Mouse (Mus musculus): ENCODE results near the gene Irak2. TPM values are rescaled to one million over a fixed set of nuclear protein-coding genes. Genes with fewer than 3 reads are reported as not detected.
"Not testable (repeated sequence)": the region's sequence is repeated elsewhere in the genome, so short reads cannot be mapped to it uniquely, and the experiment has no call there.

Gene Irak2
- total RNA-seq, 2 experiments from 2014 or later: 3.0 to 4.7 TPM

DNA sequence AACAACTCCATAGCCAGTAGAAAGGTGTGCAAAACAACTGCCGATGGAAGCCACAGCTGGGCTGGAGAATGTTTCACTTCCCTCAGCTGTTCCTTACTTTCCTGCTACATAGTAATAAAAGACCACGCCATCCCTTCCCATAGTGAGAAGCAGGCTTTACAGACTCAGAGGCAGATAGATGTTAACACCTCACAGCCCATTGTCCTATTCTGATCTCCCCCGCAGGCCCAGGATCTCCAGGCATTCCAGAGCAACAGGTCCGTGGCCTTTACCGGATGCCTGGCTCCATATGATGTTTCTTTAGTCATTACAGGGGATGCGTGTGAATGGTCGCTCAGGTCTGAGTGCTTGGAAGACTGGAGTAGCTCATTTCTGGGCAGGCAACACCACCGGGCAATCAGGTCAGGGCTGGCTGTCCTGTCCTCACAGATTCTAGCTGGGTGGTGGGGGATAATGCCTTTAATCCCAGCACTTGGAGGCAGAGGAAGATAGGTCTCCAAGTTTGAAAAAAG is 29.4 kb downstream of the Irak2 start:
- no peak for DNase-seq

DNA sequence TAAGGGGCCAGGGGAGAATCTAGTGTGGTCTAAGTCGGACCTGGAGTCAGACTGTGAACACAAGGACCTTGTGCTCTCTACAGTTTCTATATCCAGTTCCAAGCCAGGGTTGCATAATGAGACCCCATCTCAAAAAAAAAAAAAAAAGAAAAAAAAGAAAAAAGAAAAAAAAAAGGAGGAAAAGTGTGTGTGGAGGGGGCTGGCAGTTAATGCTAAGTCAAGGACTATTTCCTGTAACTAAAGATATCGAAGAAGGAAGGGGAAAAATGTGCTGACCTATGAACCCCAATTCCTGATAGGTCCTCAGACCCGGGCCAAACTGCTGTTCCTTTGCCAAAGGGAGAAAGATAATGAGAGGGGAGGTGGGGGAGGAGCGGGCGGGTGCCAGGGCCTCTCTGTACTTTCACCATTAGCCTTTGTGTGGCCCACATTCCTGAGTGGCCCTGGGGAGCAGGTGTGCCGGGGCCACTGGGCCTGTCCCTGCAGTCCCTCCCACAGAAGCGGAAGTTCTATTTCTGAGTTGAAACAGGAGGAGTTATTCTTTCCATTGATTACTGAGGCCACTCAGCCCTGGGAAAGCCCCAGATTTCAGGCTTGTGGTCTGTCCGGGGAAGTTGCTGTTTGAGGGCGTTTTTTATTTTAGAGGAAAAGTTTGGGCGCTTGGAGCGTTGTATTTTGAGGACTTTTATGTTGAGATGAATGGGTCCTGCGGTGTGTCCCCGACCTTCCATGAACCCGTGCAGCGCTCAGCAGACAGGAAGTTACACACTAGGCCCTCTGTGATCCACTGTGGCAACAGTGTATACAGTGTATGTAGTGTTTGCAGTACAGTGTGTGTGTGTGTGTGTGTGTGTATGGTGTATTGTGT is 30.3 kb downstream of the Irak2 start:
- DNase-seq: peak; percentile 60

DNA sequence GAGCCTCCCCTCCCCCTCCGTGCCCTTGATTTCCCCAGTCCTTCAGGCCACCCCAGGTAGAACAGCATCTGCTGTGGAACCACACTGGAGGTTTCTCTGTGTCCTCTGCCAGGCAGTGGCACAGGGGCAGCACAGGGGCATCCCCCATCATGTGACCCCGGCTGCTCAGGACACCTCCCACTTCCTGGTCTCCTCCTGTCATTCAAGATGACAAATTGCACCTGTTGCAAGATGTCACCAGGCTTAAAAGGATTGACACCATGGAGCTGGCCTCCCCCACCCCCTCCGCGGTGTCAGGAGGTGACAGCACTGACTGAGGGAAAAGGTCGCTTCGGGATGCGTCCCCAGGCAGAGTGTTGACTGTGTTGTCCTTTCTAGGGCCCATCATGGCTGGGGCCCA is 31.6 kb downstream of the Irak2 start:
- no peak for DNase-seq

DNA sequence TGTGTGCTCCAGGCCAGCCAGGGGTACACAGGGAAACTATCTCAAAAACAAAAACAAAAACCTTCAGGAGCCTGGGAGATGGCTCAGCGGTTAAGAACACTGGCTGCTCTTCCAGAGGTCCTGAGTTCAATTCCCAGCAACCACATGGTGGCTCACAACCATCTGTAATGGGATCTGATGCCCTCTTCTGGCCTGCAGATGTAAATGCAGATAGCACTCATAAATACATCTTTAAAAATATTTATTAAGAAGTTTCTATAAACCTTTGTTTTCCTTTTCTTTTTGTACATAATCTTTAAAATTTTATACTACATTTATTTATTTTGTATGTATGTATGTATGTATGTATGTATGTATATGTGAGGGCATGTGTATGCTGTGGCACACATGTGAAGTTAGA is 33.8 kb downstream of the Irak2 start:
- DNase-seq: not testable (repeated sequence)

DNA sequence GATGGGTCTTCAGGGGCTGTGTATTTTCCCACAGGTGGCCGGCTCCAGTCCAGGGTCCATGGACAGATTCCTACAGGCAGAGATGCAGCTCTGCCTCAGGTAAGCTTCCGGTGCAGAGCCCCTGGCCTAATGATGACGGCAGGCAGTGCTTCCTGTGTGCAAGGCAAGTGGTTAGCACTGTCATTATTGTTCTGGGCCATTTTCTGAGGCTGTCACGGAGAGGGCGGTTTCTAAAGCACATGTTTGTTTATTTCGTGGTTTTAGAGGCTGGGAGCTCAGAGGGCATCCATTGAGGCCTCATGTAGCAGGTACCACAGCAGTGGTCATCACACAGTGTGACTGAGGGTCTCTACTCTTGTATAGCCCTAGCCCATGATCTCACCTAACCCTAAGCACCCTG is 34.7 kb downstream of the Irak2 start:
- DNase-seq: no peak

DNA sequence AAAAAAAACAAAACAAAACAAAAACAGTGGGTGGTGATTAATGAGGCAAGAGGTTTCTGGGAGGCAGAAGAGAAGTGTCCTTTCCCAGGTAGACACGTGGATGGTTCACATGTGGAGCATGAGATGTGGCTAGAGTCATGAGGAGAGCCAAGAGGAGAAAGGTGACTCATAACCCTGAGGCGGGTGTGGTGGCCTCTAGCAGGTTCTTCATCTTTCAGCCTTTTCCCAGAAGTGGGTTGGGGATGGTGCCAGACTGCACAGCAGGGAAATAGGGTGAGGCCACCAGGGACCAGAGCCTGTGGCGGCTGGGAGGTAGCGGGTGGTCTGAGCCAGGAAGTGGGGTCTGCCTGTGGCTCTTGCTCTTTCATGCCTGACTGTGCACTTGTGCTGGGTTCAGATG is 37.0 kb downstream of the Irak2 start:
- no peak for DNase-seq

DNA sequence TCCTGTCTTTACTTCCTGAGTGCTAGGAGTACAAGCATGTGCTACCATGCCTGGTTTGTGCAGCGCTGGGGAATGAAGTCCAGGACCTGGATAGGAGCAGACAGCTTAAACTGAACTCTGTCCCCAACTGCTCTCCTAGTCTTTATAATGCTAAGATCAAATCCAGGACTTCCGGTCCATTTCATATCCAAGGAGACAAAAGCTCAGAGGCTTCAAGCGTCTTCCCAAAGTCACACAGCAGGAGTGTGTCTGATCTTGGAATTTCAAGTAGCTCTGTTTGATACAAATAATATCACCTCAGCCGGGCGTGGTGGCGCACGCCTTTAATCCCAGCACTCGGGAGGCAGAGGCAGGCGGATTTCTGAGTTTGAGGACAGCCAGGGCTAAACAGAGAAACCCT is 37.7 kb downstream of the Irak2 start:
- no peak for DNase-seq

DNA sequence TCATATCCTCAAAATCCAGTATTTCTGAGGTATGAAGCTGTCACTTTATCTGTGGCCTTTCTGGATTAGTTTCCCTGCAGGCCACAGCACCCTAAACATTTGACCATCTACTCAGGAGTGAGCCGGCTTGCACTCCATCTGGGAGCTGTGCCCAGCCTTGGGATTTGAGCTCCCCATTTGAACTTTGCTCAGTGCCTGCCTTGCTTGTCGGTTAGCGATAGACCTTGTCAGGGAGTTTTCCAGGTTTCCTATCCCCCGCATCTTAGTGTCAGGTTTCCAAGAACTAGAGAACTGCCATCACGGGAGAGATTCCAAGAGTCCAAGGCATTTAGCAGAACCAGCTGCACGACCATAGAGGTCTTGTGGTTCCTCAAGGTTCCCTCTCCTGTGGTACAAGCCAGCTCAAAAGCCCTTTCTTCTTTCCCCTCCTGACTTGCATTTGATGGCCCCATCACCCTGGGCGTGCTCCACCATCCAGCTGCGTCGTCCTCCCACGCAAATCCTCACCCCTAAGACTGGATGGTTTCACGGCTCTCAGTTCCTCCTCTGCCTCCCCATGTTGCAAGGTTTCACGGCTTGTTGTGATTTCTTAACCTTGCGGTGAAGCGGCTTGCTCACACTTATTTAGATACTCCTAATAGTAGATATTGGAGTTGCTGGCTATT is 38.9 kb downstream of the Irak2 start:
- no peak for DNase-seq

DNA sequence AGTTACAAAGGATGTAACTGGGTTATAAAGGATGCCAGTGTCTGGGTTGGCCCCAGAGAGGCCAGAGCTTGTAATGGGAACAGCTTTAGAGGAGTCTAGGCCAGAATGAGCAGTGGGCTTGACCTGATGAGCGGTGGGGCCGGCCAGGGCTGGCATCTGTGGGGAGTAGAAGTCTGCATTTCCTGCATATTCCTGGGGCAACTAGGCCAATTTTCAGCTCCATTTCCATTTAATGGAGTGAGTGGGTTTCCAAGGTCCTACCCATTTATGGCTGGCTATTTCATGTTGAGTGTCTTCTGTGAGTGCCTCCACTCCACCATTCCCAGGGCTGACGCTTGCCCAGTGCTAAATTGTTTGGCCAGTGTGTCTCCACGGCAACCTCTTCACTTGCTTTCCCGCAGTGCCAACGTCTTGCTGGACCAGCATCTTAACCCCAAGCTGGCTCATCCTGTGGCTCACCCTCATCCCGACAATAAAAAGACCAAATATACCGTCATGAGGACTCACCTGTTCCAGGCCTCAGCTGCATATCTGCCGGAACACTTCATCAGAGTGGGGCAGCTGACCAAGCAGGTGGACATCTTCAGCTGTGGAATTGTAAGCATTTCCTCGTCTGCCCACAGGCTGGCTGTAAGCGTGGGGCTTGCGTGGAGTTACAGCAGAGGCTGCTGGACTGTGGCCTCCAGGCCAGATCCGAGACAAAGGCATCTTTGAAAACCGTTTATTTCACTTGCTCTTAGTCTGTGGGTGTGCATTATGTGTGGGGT is 40.2 kb downstream of the Irak2 start:
- DNase-seq: no peak

DNA sequence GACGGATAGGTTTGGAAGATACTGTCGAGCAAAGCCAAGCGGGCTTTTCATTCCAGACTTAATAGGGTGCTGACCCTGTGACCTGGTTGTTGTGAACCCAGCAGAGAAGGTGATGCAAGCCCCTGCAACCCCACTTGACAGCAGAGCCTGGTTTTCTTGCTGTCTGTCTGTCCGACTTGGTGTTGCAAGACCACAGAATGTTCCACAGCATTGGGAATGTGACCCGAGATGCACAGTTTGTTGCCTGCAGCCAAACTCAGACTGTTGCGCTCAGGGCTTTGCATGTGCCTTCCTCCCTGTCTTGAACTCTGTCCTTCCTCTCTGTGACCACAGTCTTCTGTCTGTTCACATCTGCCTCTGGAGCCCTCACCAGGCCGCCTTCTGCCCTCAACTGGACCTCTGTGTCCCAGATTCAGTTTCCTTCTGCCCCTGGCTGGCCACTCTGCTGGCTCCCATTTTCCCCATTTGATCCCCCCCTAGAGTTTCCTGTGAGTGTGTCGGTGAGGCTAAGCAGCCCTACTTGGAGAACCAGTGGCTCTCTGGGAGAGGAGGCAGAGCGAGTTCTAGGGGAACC is 41.8 kb downstream of the Irak2 start:
- DNase-seq: no peak

DNA sequence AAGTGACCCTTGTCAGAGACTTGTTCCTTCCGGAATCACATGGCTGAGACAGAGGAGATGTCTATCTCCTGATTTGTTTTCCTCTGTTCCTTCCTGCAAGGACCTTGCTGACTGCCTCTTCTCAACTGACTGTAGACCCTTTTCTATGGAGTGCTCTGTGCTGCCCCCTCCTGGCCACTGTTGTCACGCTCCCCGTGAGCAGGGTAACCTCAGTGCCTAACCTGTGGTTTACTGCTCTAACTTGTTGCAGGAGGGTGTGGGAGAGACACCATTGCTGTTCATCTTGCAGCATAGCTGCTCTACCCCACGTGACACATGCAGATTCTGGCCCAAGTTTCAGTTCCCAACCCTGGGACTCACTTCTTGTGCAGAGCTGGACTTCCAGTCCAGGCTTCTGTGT is 43.0 kb downstream of the Irak2 start:
- peak; percentile 61 for DNase-seq

DNA sequence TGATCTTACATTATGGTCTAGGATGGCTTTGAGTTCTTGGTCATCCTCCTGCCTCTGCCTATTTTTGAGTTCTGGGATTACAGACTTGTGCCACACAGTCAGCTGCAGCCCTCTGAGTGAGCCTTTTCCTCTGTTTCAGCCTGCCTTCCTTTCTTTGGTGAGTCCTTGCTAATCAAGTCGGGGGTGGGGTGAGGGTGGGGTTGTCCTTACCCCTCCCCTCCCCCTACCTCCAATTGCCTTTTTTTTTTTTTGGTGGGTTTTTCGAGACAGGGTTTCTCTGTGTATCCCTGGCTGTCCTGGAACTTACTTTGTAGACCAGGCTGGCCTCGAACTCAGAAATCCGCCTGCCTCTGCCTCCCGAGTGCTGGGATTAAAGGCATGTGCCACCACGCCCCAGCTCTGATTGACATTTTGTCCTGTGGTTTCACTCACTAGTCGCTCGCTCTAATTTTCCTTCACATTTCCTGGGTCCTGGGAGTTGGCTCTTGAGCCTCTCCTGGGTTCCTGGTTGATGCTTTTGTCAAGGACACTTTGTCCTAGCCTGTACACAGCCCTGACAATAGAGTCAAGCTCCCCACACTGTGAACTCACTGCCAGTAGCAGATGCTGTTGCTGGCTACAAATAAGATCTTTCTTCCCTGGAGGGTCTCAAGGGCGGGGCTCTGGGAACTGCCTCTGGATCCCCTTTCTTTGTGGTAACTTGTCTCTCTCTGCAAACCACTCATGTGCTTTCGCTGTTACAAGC is 45.0 kb downstream of the Irak2 start:
- DNase-seq: no peak

DNA sequence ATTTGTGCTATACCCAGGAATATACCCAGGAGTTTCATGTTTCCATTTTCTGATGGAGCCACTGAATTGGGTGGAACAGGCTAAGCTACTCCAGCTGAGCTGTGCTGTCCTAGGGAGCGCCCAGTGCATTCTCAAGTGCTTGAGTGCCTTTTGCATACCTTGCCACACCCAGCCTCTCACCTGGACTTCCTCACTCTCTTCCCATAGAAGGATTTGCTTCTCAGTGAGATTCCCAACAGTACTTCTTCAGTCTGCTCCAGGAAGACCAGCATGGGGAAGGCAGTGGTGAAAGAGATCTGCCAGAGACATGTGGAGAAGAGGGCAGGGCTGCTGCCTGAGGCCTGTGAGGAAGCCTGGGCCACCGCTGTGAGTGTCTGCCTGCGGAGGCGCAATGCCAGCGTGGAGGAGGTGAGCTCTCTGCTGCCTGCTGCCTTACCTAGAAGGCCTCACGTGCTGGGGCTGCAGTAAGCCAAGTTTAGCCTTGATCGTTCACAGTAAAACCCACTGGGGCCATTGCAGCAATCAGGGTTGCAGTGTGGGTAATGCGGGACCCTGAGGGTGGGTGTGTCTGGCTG is 48.4 kb downstream of the Irak2 start:
- no peak for DNase-seq

DNA sequence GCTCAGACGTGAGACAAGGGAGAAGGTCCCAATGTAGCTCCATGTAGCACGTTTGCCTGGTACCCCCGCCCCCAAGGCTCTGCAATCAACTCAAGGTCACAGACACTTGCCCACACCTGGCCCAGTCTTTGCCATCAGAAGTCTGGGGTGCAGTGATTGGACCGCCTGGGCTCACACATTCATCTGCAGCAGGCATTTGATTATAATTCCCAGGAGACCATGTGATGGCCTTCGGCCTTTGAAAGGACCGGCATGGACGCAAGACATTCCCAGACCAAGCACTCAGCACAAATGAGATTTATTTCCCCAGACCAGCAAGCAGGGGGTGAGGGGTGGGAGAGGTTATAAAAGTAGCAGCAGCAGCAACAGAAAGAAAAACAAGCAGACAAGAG is 51.7 kb downstream of the Irak2 start:
- DNase-seq: no peak

DNA sequence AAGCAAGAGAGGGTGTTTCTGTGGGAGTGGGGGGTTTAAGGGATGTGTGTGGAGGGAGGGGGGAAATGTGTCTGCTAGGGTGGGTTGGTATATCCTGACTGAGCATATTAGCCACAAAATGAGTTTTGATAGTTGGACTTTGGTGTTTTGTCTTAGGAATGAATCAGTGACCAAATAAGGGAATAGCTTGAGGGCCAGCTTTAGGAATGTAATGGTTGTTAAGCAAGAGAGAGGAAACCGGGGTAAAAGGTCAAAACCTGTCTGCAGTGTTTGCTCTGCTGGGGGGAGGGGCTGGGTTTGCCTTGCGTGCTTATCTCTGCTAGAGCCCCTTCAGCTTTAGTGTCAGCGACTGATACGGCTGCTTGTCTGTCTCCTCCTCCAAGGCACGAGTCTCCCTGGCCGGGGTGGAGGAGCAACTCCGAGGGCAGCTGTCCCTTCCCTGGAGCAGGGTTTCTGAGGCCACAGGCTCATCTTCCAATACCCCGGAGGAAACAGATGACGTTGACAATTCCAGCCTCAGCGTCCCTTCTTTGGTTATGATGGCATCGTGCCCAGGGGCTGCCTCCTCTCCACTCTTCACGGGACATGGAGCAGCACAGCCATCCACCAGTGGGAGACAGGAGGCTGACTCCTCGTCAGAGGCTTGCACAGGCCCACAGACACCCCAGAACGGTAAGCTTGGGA is 52.3 kb downstream of the Irak2 start:
- no peak for DNase-seq

DNA sequence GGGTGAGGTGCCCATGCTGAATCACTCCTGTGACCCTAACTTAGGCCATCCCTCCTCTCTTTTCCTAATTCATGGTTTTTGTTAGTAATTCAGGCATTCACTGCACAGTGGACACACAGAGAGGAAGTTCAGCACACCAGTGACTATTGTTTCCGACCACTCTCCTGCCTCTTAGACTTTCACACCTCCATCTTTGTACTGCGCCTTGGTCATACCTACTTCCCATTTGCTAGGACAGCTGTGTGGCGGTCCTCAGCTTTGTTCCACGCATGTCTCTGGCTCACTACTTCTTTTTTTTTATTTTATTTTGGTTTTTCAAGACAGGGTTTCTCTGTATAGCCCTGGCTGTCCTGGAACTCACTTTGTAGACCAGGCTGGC is 52.8 kb downstream of the Irak2 start:
- DNase-seq: no peak

DNA sequence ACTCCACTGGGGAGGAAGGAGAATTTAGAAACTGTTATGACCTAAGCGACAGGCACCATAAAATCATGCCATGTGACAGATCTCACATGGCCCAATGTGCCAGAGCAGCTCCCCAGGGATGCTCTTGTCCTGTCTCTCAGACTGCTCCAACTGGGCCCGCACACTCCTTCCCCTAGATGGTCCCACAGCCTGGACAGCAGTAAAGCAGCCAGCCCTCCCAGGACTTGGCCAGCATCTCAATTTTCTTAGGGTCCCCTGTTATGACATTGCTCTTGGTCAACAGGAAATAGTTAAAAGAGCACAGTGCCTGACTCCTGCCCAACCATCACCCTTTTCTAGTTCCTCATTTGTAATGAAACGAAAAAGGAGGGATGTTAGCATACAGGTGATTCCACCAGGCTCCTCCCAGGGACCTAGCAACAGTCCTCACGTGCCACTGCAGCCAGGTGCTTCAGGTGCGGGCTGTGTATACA is 54.4 kb downstream of the Irak2 start:
- no peak for DNase-seq

DNA sequence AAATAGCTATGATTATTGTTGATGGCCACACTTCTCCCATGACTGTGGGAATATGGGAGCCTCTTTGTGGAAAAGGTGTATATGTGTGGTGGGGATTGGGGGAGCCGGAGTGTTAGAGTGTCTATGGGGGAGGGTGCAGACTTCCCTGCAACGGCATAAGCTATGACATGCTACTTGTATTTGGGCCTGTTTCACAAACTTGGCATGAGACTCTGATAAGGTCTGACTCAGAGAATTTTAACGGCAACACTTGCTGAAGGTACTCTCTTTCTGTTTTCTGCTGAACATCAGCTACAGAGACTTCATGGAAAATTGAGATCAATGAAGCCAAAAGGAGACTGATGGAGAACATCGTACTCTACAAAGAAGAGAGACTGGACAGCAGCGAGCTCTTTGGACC is 55.1 kb downstream of the Irak2 start:
- DNase-seq: no peak

DNA sequence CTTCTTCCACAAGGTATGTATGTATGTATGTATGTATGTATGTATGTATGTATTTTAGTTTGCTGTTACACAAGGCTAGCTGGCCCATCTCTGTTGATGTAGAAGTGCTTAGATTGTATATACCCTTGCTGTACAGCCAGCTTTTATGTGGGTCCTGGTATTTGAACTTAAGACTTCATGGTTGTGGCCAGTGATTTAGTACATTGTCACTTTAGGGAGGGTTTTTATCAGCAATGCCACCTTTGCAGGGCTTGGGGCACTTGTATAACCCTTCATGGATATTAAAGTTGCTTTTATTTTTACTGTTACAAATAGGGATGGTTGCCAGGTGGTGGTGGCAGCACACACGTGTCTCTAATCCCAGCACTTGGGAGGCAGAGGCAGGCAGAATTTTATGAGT is 56.9 kb downstream of the Irak2 start:
- DNase-seq: no peak

DNA sequence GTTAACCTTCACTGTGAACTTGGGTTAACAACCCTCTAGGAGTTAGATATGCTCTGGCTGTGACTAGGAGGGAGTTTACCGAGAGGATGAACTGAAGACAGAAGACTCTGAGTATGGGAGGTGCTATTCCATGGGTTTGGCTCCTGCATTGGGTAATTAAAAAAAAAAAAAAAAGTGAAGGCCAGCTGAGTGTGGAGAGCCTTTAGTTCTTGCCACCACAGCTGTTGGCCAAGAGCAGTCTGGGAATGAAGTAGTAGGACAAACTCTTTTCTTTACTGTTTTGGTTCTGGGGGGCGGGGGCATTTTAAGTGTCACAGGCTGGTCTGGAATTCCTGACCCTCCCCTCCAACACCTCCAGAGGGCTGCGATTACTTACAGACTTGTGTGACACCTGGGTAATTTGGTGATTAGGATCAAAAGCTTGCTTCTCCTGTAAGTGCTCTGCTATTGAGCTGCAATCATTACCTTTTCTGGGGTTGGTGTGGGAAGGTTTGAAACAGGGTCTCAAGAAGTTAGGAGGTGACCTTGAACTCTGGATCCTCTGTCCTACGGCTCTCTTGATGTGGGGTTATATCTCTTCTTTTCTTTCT is 57.6 kb downstream of the Irak2 start:
- no peak for DNase-seq

Data from gastrocnemius, postnatal 25 days (tissue).